Mouse (Mus musculus) hindbrain, embryonic 12.5 days (tissue): ENCODE measurements around the gene Olfr10. TPM values are rescaled to one million over a fixed set of nuclear protein-coding genes. Genes with fewer than 3 reads are reported as not detected.

Experiments
- ATAC-seq: fragments of 200-750 bp; cut with Nextera tagmentation; 2 replicates; pipeline ENCODE4 v1.8.0; 2017; ENCODE audit warnings: moderate TSS enrichment; ENCODE audit not compliant: low FRiP score
- H3K27ac ChIP-seq: fragments of 300-500 bp; sonication (generic); 2 replicates; pipeline ENCODE4 v1.5.1; 2016; ENCODE audit warnings: mild to moderate bottlenecking
- H3K27me3 ChIP-seq: fragments of 300-500 bp; sonication (generic); 2 replicates; pipeline ENCODE4 v1.6.1; 2016; ENCODE audit warnings: mild to moderate bottlenecking
- H3K36me3 ChIP-seq: fragments of 300-500 bp; sonication (generic); 2 replicates; pipeline ENCODE4 v1.6.1; 2016; ENCODE audit warnings: mild to moderate bottlenecking
- H3K4me1 ChIP-seq: fragments of 300-500 bp; sonication (generic); 2 replicates; pipeline ENCODE4 v1.6.1; 2016
- H3K4me2 ChIP-seq: fragments of 300-500 bp; sonication (generic); replicated peaks from 2 replicates; pipeline ENCODE4 v1.6.1; 2016; ENCODE audit warnings: mild to moderate bottlenecking
- H3K4me3 ChIP-seq: fragments of 300-500 bp; sonication (generic); 2 replicates; pipeline ENCODE4 v1.5.1; 2016; ENCODE audit warnings: mild to moderate bottlenecking
- H3K9ac ChIP-seq: fragments of 300-500 bp; sonication (generic); 2 replicates; pipeline ENCODE4 v1.6.1; 2016; ENCODE audit warnings: mild to moderate bottlenecking, moderate library complexity
- H3K9me3 ChIP-seq: fragments of 300-500 bp; sonication (generic); replicated peaks from 2 replicates; pipeline ENCODE4 v1.6.1; 2016; ENCODE audit warnings: mild to moderate bottlenecking
- WGBS: fragments of 180-500 bp; shearing (Covaris S2); methylation state at CpG from one replicate; pipeline ENCODE4 v1.1.7; 2016; 5-methylcytosine and 5-hydroxymethylcytosine counted together
- polyA plus RNA-seq: library from polyadenylated mRNA; unstranded; fragments of >200 nt; fragmentation: Nextera tagmentation; extraction: Ambion mirVana; gene quantifications from 2 replicates; pipeline ENCODE4 v1.2.1, GENCODE M21; 2016

The Olfr10 gene
- not detected in 2 replicates for polyA plus RNA-seq

DNA sequence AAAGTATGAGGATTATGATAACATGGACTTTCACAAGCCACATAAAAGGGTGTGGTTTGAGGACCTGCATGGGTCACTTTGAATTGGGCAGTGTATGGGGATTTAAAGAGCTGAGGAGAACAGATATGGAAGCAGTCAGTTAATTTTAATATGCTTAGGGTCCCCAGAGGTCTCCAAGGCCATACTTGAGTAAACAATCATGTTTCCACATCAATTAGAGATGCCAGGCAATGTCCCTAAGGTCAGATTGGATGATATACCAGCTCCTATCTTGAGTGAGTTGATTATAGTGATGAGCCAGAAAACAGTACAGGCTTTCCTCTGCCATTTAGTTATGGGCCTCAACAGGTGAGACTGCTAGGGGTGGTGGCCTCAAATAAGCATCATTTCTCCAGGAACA is at the start of gene Olfr10:
Olfr10 (plus strand) TSS at position 301 of the 400 bp plus-strand sequence.
- Histone ChIP-seq H3K9ac (no peak within 1 kb of the TSS), H3K36me3 (no peaks in the 10 kb centered on the region), H3K4me2 (no peak within 1 kb of the TSS), H3K4me3 (no peak within 1 kb of the TSS), H3K27ac (no peak within 1 kb of the TSS), H3K4me1 (no peaks in the 10 kb centered on the region), H3K27me3 (no peaks in the 10 kb centered on the region), H3K9me3 (no peaks in the 10 kb centered on the region)
- no peak for ATAC-seq

DNA sequence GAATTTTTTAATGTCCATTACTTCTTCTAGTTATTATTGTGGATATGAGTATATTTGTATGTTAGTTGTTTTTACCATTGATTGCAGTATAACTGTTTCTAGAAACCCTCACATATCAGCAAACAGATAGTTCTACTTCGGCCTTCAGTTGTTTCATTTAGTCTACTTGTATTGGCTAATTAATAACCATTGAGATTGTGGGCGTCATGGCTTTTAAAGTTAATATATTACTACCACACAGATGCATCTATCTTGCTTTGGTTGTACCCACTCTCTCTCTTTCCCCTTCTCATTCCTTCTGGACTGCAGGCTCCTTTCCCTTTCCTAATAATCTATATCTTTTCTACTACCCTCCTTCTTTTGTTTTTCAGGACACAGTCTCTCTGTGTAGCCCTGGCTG is 45.2 kb upstream of the Olfr10 start:
- no peak overlapping the region for H3K4me3 ChIP-seq
- WGBS = 87% methylated on average over 2 of the region's 2 CpGs
- H3K27ac ChIP-seq = no peak overlapping the region
- no peak overlapping the region for H3K4me2 ChIP-seq
- ATAC-seq = no peak
- H3K36me3 ChIP-seq = peaks cover 36% of the 10 kb centered on the region
- H3K4me1 ChIP-seq = no peaks in the 10 kb centered on the region
- no peaks in the 10 kb centered on the region for H3K27me3 ChIP-seq
- H3K9me3 ChIP-seq = no peaks in the 10 kb centered on the region
- H3K9ac ChIP-seq = no peak overlapping the region

- Histone ChIP-seq H3K36me3 (peaks cover 33% of the 10 kb centered on the region), H3K9me3 (no peaks in the 10 kb centered on the region), H3K4me2 (no peak overlapping the region), H3K27ac (no peak overlapping the region), H3K4me1 (no peaks in the 10 kb centered on the region), H3K27me3 (no peaks in the 10 kb centered on the region), H3K9ac (no peak overlapping the region), H3K4me3 (no peak overlapping the region)
- WGBS = 66% methylated on average over 1 of the region's 1 CpGs
- ATAC-seq = no peak
Measured at GRCm38 (mm10) chr11:49259829-49260228, 44.7 kb upstream of the Olfr10 start.

DNA sequence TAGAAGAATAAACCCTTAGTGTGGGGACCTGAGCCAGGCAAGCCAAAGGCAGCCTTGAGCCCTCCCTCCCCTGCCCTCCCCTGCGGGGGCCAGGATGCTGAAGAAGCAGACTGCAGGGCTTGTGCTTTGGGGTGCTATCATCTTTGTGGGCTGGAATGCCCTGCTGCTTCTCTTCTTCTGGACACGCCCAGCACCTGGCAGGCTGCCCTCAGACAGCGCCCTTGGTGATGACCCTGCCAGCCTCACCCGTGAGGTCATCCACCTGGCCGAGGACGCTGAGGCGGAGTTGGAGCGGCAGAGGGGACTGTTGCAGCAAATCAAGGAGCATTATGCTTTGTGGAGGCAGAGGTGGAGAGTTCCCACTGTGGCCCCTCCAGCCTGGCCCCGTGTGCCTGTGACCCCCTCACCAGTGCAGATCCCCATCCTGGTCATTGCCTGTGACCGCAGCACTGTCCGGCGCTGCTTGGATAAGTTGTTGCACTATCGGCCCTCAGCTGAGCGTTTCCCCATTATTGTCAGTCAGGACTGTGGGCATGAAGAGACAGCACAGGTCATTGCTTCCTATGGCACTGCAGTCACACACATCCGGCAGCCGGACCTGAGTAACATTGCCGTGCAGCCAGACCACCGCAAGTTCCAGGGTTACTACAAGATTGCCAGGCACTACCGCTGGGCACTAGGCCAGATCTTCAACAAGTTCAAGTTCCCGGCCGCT is 43.8 kb upstream of the Olfr10 start:
- ATAC-seq = no peak
- 96% methylated on average over 19 of the region's 21 CpGs for WGBS
- Histone ChIP-seq H3K9ac (no peak overlapping the region), H3K36me3 (peaks cover 28% of the 10 kb centered on the region), H3K9me3 (no peaks in the 10 kb centered on the region), H3K4me1 (no peaks in the 10 kb centered on the region), H3K4me2 (no peak overlapping the region), H3K27ac (no peak overlapping the region), H3K27me3 (no peaks in the 10 kb centered on the region), H3K4me3 (no peak overlapping the region)

DNA sequence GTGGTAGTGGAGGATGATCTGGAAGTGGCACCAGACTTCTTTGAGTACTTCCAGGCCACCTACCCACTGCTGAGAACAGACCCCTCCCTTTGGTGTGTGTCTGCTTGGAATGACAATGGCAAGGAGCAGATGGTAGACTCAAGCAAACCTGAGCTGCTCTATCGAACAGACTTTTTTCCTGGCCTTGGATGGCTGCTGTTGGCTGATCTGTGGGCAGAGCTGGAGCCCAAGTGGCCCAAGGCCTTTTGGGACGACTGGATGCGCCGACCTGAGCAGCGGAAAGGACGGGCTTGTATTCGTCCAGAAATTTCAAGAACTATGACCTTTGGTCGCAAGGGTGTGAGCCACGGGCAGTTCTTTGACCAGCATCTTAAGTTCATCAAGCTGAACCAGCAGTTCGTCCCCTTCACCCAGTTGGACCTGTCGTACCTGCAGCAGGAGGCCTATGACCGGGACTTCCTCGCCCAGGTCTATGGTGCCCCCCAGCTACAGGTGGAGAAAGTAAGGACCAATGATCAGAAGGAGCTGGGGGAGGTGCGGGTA is 43.2 kb upstream of the Olfr10 start:
- 93% methylated on average over 14 of the region's 14 CpGs for WGBS
- Histone ChIP-seq H3K36me3 (peaks cover 28% of the 10 kb centered on the region), H3K27me3 (no peaks in the 10 kb centered on the region), H3K27ac (no peak overlapping the region), H3K9me3 (no peaks in the 10 kb centered on the region), H3K4me2 (no peak overlapping the region), H3K4me3 (no peak overlapping the region), H3K9ac (no peak overlapping the region), H3K4me1 (no peaks in the 10 kb centered on the region)
- ATAC-seq = no peak

- H3K27ac ChIP-seq = no peak overlapping the region
- H3K4me2 ChIP-seq = no peak overlapping the region
- 92% methylated on average over 5 of the region's 5 CpGs for WGBS
- H3K4me3 ChIP-seq = no peak overlapping the region
- no peak for ATAC-seq
- no peaks in the 10 kb centered on the region for H3K4me1 ChIP-seq
- no peak overlapping the region for H3K9ac ChIP-seq
- no peaks in the 10 kb centered on the region for H3K27me3 ChIP-seq
- peaks cover 28% of the 10 kb centered on the region for H3K36me3 ChIP-seq
- H3K9me3 ChIP-seq = no peaks in the 10 kb centered on the region
Measured at GRCm38 (mm10) chr11:49262286-49262685, 42.3 kb upstream of the Olfr10 start.

- Histone ChIP-seq H3K27ac (no peak overlapping the region), H3K4me1 (no peaks in the 10 kb centered on the region), H3K36me3 (peaks cover 28% of the 10 kb centered on the region), H3K27me3 (no peaks in the 10 kb centered on the region), H3K9me3 (no peaks in the 10 kb centered on the region), H3K4me3 (no peak overlapping the region), H3K4me2 (no peak overlapping the region), H3K9ac (no peak overlapping the region)
- no peak for ATAC-seq
- WGBS = 98% methylated on average over 6 of the region's 6 CpGs
Measured at GRCm38 (mm10) chr11:49263149-49263548, 41.4 kb upstream of the Olfr10 start.

GRCm38 (mm10) chr11:49264081-49264480 is 40.5 kb upstream of the Olfr10 start:
- WGBS = 90% methylated on average over 7 of the region's 7 CpGs
- Histone ChIP-seq H3K9ac (no peak overlapping the region), H3K36me3 (peaks cover 28% of the 10 kb centered on the region), H3K4me2 (no peak overlapping the region), H3K27me3 (no peaks in the 10 kb centered on the region), H3K4me3 (no peak overlapping the region), H3K4me1 (no peaks in the 10 kb centered on the region), H3K9me3 (no peaks in the 10 kb centered on the region), H3K27ac (no peak overlapping the region)
- no peak for ATAC-seq

GRCm38 (mm10) chr11:49264622-49265021 is 39.9 kb upstream of the Olfr10 start:
- no peak overlapping the region for H3K4me2 ChIP-seq

GRCm38 (mm10) chr11:49265101-49265500 is 39.4 kb upstream of the Olfr10 start:
- Histone ChIP-seq H3K27me3 (no peaks in the 10 kb centered on the region), H3K27ac (no peak overlapping the region), H3K4me3 (no peak overlapping the region), H3K4me2 (no peak overlapping the region), H3K36me3 (peaks cover 28% of the 10 kb centered on the region), H3K4me1 (no peaks in the 10 kb centered on the region), H3K9ac (no peak overlapping the region), H3K9me3 (no peaks in the 10 kb centered on the region)
- 85% methylated on average over 8 of the region's 8 CpGs for WGBS
- ATAC-seq = no peak

More at GRCm38 (mm10) chr11:49264622-49265021, 39.9 kb upstream of the Olfr10 start:
- Histone ChIP-seq H3K4me3 (no peak overlapping the region), H3K36me3 (peaks cover 28% of the 10 kb centered on the region), H3K9me3 (no peaks in the 10 kb centered on the region), H3K4me1 (no peaks in the 10 kb centered on the region), H3K9ac (no peak overlapping the region), H3K27me3 (no peaks in the 10 kb centered on the region), H3K27ac (no peak overlapping the region)
- WGBS = 82% methylated on average over 11 of the region's 11 CpGs
- no peak for ATAC-seq

GRCm38 (mm10) chr11:49266671-49267070 is 37.9 kb upstream of the Olfr10 start:
- no peaks in the 10 kb centered on the region for H3K27me3 ChIP-seq
- H3K4me1 ChIP-seq = no peaks in the 10 kb centered on the region
- no peak overlapping the region for H3K27ac ChIP-seq
- H3K4me2 ChIP-seq = no peak overlapping the region
- 89% methylated on average over 6 of the region's 6 CpGs for WGBS
- ATAC-seq = no peak
- H3K4me3 ChIP-seq = no peak overlapping the region
- no peak overlapping the region for H3K9ac ChIP-seq
- H3K9me3 ChIP-seq = no peaks in the 10 kb centered on the region
- H3K36me3 ChIP-seq = peaks cover 13% of the 10 kb centered on the region

GRCm38 (mm10) chr11:49267316-49267715 is 37.2 kb upstream of the Olfr10 start:
- peaks cover 7% of the 10 kb centered on the region for H3K36me3 ChIP-seq
- H3K27ac ChIP-seq = no peak overlapping the region
- no peaks in the 10 kb centered on the region for H3K27me3 ChIP-seq
- WGBS = 88% methylated on average over 10 of the region's 10 CpGs
- no peak overlapping the region for H3K9ac ChIP-seq
- no peak overlapping the region for H3K4me2 ChIP-seq
- H3K4me3 ChIP-seq = no peak overlapping the region
- no peaks in the 10 kb centered on the region for H3K9me3 ChIP-seq
- no peaks in the 10 kb centered on the region for H3K4me1 ChIP-seq
- no peak for ATAC-seq

DNA sequence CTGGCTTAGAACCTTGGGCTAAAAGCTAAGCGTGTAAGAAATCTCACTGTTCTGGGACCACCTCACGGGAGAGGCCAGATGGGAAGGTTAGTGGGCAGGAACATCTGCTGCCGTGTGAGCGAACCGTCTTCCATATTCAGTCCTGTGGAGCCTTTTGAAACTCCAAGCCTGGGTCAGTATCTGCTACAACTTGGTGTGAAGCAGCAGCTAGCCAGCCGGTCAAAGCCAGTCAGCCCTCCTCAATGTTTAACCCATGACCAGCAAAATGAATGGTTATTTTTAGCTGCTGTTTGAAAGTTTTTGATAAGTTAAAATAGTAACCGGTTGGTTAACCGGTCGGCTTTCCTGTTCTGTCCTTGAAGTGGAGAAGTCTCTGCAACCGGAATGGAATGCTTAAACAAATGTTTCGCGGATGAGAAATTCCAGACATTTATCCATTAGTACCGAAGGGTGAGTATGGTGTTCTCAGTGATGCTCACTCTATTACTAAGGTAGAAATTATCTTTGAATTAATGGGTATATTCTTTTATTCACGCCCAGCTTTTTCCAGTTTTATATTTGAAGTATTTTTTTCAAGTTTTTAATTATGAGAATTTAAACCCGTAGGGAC is 36.5 kb upstream of the Olfr10 start:
- Histone ChIP-seq H3K9me3 (no peaks in the 10 kb centered on the region), H3K4me3 (no peak overlapping the region), H3K27me3 (no peaks in the 10 kb centered on the region), H3K9ac (no peak overlapping the region), H3K4me1 (no peaks in the 10 kb centered on the region), H3K4me2 (no peak overlapping the region), H3K36me3 (peaks cover 5% of the 10 kb centered on the region; the same call in 1 of the 2 replicates), H3K27ac (no peak overlapping the region)
- no peak for ATAC-seq
- WGBS = 86% methylated on average over 15 of the region's 15 CpGs
